8 mouse cellular contexts compared by ENCODE assay signal in the genomic region with DNA sequence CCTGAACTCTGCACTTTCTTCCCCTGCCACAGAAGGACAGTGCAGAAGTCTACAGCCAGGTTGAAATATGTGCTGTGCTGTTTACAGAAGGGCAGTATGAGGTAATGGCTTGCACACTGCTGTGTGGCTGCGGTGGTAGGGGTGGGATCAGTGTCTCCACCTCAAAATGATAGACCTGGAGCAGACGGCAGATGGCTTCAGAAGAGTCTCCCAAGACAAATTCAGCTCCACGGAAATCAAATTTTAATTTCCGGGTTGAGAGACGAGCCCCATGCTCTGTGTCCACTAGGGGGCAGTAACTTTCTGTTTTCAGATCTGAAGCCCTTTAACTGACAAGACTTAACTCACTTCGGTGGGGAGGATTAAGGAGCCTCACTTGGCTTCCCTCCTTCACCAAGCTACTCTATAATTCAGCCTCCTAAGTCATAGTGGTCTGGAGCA. TPM values are rescaled to one million over a fixed set of nuclear protein-coding genes. Genes with fewer than 3 reads are reported as not detected.
DNase-seq lines count a peak whose midpoint lies in the region; ATAC-seq and TF ChIP-seq lines count a peak whose summit lies in the region.

No protein-coding gene starts in this region.

- peak; percentile 59 for ATAC-seq in forebrain, postnatal 0 days
- ATAC-seq in intestine, embryonic 15.5 days: peak; percentile 58
- peak; percentile 63 for ATAC-seq in liver, postnatal 0 days

- TF ChIP-seq POLR2A in bone marrow, adult 2 months (IDR thresholded peaks at IDR 0.05; ENCODE audit: borderline replicate concordance, control insufficient read depth, low read depth, low read length): no peak

- TF ChIP-seq CTCF in bone marrow, adult 2 months (IDR thresholded peaks at IDR 0.05; ENCODE audit: control insufficient read depth, insufficient read depth, low read length): peak; percentile 25; the same call in 1 of the 2 replicates
- peak; percentile 69 for TF ChIP-seq CTCF in forebrain, postnatal 0 days (IDR thresholded peaks at IDR 0.05; ENCODE audit: low read depth)
- peak; percentile 84 for TF ChIP-seq CTCF in liver, postnatal 0 days (IDR thresholded peaks at IDR 0.05; ENCODE audit: low read depth)

- H3K4me2 ChIP-seq in forebrain, postnatal 0 days (ENCODE audit: low read depth): peak overlapping the region; percentile 32
- H3K4me2 ChIP-seq in intestine, embryonic 15.5 days (replicated peaks): 0 out of 2 replicates have a peak overlapping the region, but pooled peaks have one; percentile 30
- H3K4me2 ChIP-seq in liver, postnatal 0 days (ENCODE audit: low read depth, low read length): peak overlapping the region; percentile 48

- no peaks in the 10 kb centered on the region for H3K36me3 ChIP-seq in forebrain, postnatal 0 days (ENCODE audit: insufficient read depth)
- H3K36me3 ChIP-seq in intestine, embryonic 15.5 days: no peaks in the 10 kb centered on the region
- H3K36me3 ChIP-seq in liver, postnatal 0 days (replicated peaks; ENCODE audit: insufficient read depth, low read length): no peaks in the 10 kb centered on the region

- H3K4me1 ChIP-seq in bone marrow, adult 2 months (ENCODE audit: control insufficient read depth, insufficient read depth, low read length): no peaks in the 10 kb centered on the region; the same call in 1 of the 2 replicates
- no peaks in the 10 kb centered on the region for H3K4me1 ChIP-seq in forebrain, postnatal 0 days (ENCODE audit: insufficient read depth)
- H3K4me1 ChIP-seq in intestine, embryonic 15.5 days (replicated peaks): no peaks in the 10 kb centered on the region
- 0 out of 2 replicates have a peak, but pooled peaks cover 3% of the 10 kb centered on the region for H3K4me1 ChIP-seq in liver, postnatal 0 days (ENCODE audit: insufficient read depth)

- 11% methylated on average over 6 of the region's 6 CpGs for WGBS in bone marrow, adult 2 months
- WGBS in forebrain, postnatal 0 days: 9% methylated on average over 6 of the region's 6 CpGs
- WGBS in intestine, embryonic 15.5 days: 15% methylated on average over 6 of the region's 6 CpGs
- 22% methylated on average over 6 of the region's 6 CpGs for WGBS in liver, postnatal 0 days (ENCODE audit: insufficient replicate concordance)

- no peak for TF ChIP-seq EP300 in liver, postnatal 0 days (IDR thresholded peaks at IDR 0.05; ENCODE audit: low read depth)

- DNase-seq in layer of hippocampus, adult 11-12 months (ENCODE audit: low spot score): peak; percentile 56
- no peak for DNase-seq in layer of hippocampus, adult 9-10 months (ENCODE audit: low spot score)
- DNase-seq in forebrain, postnatal 0 days: peak; percentile 82
- peak; percentile 61 for DNase-seq in liver, postnatal 0 days
- DNase-seq in neural tube, embryonic 10.5 days (ENCODE audit: extremely low spot score, low spot score): peak; percentile 38
- no peak for DNase-seq in layer of hippocampus, postnatal 25 days (ENCODE audit: extremely low spot score in 1 of 2, low spot score in 1 of 2)

- no peaks in the 10 kb centered on the region for H3K27me3 ChIP-seq in forebrain, postnatal 0 days (ENCODE audit: insufficient read depth, low read length)
- no peaks in the 10 kb centered on the region for H3K27me3 ChIP-seq in intestine, embryonic 15.5 days (replicated peaks)
- H3K27me3 ChIP-seq in liver, postnatal 0 days (ENCODE audit: insufficient read depth, low read length): no peaks in the 10 kb centered on the region

- H3K27ac ChIP-seq in bone marrow, adult 2 months (ENCODE audit: control insufficient read depth, insufficient read depth, low read depth, low read length, poor library complexity): no peak overlapping the region
- H3K27ac ChIP-seq in forebrain, postnatal 0 days (ENCODE audit: low read depth, low read length): no peak overlapping the region
- H3K27ac ChIP-seq in intestine, embryonic 15.5 days: no peak overlapping the region
- 0 out of 2 replicates have a peak overlapping the region, but pooled peaks have one; percentile 25 for H3K27ac ChIP-seq in liver, postnatal 0 days (ENCODE audit: low read depth)

- H3K9me3 ChIP-seq in forebrain, postnatal 0 days (ENCODE audit: low read length): no peaks in the 10 kb centered on the region
- H3K9me3 ChIP-seq in intestine, embryonic 15.5 days: no peaks in the 10 kb centered on the region
- no peaks in the 10 kb centered on the region for H3K9me3 ChIP-seq in liver, postnatal 0 days (ENCODE audit: low read length)

- H3K4me3 ChIP-seq in bone marrow, adult 2 months (replicated peaks; ENCODE audit: control insufficient read depth, low read depth, low read length): no peak overlapping the region
- no peak overlapping the region for H3K4me3 ChIP-seq in forebrain, postnatal 0 days (ENCODE audit: low read depth, low read length)
- no peak overlapping the region for H3K4me3 ChIP-seq in intestine, embryonic 15.5 days (replicated peaks)
- no peak overlapping the region for H3K4me3 ChIP-seq in liver, postnatal 0 days (ENCODE audit: low read depth, low read length)

- H3K9ac ChIP-seq in forebrain, postnatal 0 days: no peak overlapping the region
- no peak overlapping the region for H3K9ac ChIP-seq in intestine, embryonic 15.5 days
- no peak overlapping the region for H3K9ac ChIP-seq in liver, postnatal 0 days (replicated peaks)

RNA-seq across cellular contexts. Expression of a gene that starts 12.0 kb away (rescaled TPM):
- 277 and 301 TPM in 2 replicates for polyA plus RNA-seq in bone marrow, adult 2 months (2011; ENCODE audit: insufficient read depth, insufficient read length, low replicate concordance, missing spikeins)
- 6.2 and 15.9 TPM in 2 replicates for total RNA-seq in forebrain, postnatal 0 days (2014; rRNA removed)
- polyA plus RNA-seq in forebrain, postnatal 0 days (2015; fragmentation: Nextera tagmentation; extraction: Ambion mirVana): 12.3 and 19.4 TPM in 2 replicates
- 87.6 and 88.9 TPM in 2 replicates for polyA plus RNA-seq in intestine, embryonic 15.5 days (2015; fragmentation: Nextera tagmentation; extraction: Ambion mirVana)
- polyA plus RNA-seq in liver, postnatal 0 days (2015; fragmentation: Nextera tagmentation; extraction: Ambion mirVana): 39.9 and 43.4 TPM in 2 replicates
- 10 to 100 TPM; 13.2 to 14.8 TPM for total RNA-seq in layer of hippocampus, postnatal 25 days (2021)

Comparison
In these comparisons a context has a peak if more than half of its experiments do, and no peak if none do; other contexts are left out.
1. DNase-seq: peak in layer of hippocampus, adult 11-12 months (single experiment), forebrain, postnatal 0 days (single experiment), liver, postnatal 0 days (single experiment) and neural tube, embryonic 10.5 days (single experiment); none in layer of hippocampus, adult 9-10 months (single experiment) and layer of hippocampus, postnatal 25 days (0 of 2).
2. CTCF ChIP-seq: peak in every context shown above with its lines; median percentile 84 in liver, postnatal 0 days; 69 in forebrain, postnatal 0 days; 25 in bone marrow, adult 2 months.
3. Peak in every context shown above with its lines, with median percentiles within 50 percentile points of each other: ATAC-seq and H3K4me2 ChIP-seq.